Mouse (Mus musculus): ENCODE measurements around the gene Etv5. TPM values are rescaled to one million over a fixed set of nuclear protein-coding genes. Genes with fewer than 3 reads are reported as not detected.

Etv5 gene
- polyA plus RNA-seq (2017; shearing (Covaris generic)) = 1.6 TPM

GRCm38 (mm10) chr16:22439499-22440177, at the start of gene Etv5:
Gene Etv5 (minus strand): TSS chr16:22439719.

Other genes starting within 250 kb of the Etv5 start
- 306 TPM for gene Tra2b, start 173.7 kb downstream of the Etv5 start, polyA plus RNA-seq (2017; shearing (Covaris generic))
- gene Dgkg, start 217.5 kb upstream of the Etv5 start, polyA plus RNA-seq (2017; shearing (Covaris generic)) = 0.44 TPM

All from effector memory CD4-positive, alpha-beta T cell, adult 7 months (primary cell).